Mouse (Mus musculus): ENCODE measurements around the gene Scn3b. TPM values are rescaled to one million over a fixed set of nuclear protein-coding genes. Genes with fewer than 3 reads are reported as not detected.

The Scn3b gene
- polyA plus RNA-seq, 1 experiment from 2014 or later: 4.4 TPM

DNA sequence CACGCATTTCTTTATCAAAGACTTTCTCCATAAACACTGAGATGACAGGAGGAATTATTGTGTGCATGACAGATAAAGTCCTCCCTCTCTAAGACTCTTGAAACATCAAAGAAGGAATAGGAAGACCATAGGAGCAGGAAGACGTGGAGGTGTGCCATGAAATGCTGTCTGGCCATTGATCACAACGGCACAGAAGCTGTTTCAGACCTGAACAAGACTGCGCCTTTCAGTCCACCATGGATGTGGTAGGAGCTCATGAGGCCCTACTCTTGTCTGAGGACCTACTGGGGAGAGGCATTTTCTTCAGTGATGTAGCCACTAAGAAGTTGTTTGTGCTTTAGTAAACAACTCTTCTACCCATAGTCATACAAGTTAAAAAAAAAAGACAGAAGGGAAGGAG lies 23.5 kb downstream of the Scn3b start:
- no peaks in the 10 kb centered on the region for H3K27me3 ChIP-seq (replicated peaks; ENCODE audit: control insufficient read depth, insufficient read depth, low read length)
- ATAC-seq: no peak
- 82% methylated on average over 4 of the region's 4 CpGs for WGBS
- H3K9ac ChIP-seq (ENCODE audit: low read depth, low read length): no peak overlapping the region
- H3K4me1 ChIP-seq (ENCODE audit: control insufficient read depth, insufficient read depth, low read length): no peaks in the 10 kb centered on the region
- H3K4me2 ChIP-seq (ENCODE audit: low read depth, low read length): no peak overlapping the region
- H3K4me3 ChIP-seq (ENCODE audit: low read length): no peak overlapping the region
- H3K36me3 ChIP-seq (ENCODE audit: control insufficient read depth, insufficient read depth, low read length): no peaks in the 10 kb centered on the region
- no peaks in the 10 kb centered on the region for H3K9me3 ChIP-seq (ENCODE audit: control insufficient read depth, low read length)
- H3K27ac ChIP-seq (ENCODE audit: low read length): no peak overlapping the region

DNA sequence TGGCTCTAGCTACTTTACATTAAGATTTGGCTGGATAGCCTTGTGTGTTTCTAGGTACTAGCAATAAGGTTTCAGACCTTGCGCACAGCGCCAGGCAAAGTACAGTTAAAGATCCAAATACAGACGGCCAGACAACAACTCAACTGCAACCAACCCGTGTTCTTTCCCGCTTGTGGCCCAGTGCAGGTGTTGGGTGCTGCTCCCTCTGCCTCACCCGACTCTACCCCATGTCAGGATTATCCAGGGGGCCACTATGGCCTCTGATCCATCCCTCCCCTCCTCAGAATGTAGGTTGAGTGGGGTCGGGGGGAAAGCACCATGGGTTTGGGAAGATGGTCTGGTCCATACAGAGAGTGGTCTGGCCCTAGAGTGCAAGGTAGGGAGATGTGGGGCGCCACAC lies 24.3 kb downstream of the Scn3b start:
- no peak overlapping the region for H3K4me3 ChIP-seq (ENCODE audit: low read length)
- no peaks in the 10 kb centered on the region for H3K4me1 ChIP-seq (ENCODE audit: control insufficient read depth, insufficient read depth, low read length)
- H3K4me2 ChIP-seq (ENCODE audit: low read depth, low read length): no peak overlapping the region
- no peak overlapping the region for H3K9ac ChIP-seq (ENCODE audit: low read depth, low read length)
- no peak for ATAC-seq
- H3K27me3 ChIP-seq (replicated peaks; ENCODE audit: control insufficient read depth, insufficient read depth, low read length): no peaks in the 10 kb centered on the region
- no peaks in the 10 kb centered on the region for H3K9me3 ChIP-seq (ENCODE audit: control insufficient read depth, low read length)
- 93% methylated on average over 8 of the region's 8 CpGs for WGBS
- no peak overlapping the region for H3K27ac ChIP-seq (ENCODE audit: low read length)
- H3K36me3 ChIP-seq (ENCODE audit: control insufficient read depth, insufficient read depth, low read length): no peaks in the 10 kb centered on the region

DNA sequence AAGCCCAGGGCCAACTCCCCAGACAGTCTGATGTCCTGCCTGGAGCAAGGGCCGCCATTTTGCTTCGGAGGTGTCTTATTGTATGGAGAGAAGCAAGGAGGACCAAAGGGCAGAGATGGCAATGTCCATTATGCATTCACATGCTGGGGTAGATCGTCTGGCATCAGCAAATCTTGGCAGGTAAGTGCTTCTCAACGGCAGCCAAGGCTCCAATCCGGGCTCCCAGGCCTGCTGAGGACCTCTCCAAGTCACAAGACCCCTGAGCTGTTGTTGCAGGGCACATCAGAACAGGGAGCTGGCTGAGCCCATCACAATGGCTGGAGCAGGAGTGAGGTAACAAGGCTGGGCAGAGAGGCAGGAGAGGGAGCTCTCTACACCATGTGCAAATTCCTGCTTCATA lies 24.7 kb downstream of the Scn3b start:
- no peak overlapping the region for H3K9ac ChIP-seq (ENCODE audit: low read depth, low read length)
- H3K4me2 ChIP-seq (ENCODE audit: low read depth, low read length): no peak overlapping the region
- H3K4me1 ChIP-seq (ENCODE audit: control insufficient read depth, insufficient read depth, low read length): no peaks in the 10 kb centered on the region
- H3K27ac ChIP-seq (ENCODE audit: low read length): no peak overlapping the region
- no peaks in the 10 kb centered on the region for H3K36me3 ChIP-seq (ENCODE audit: control insufficient read depth, insufficient read depth, low read length)
- 95% methylated on average over 5 of the region's 5 CpGs for WGBS
- no peaks in the 10 kb centered on the region for H3K27me3 ChIP-seq (replicated peaks; ENCODE audit: control insufficient read depth, insufficient read depth, low read length)
- H3K4me3 ChIP-seq (ENCODE audit: low read length): no peak overlapping the region
- H3K9me3 ChIP-seq (ENCODE audit: control insufficient read depth, low read length): no peaks in the 10 kb centered on the region
- no peak for ATAC-seq

DNA sequence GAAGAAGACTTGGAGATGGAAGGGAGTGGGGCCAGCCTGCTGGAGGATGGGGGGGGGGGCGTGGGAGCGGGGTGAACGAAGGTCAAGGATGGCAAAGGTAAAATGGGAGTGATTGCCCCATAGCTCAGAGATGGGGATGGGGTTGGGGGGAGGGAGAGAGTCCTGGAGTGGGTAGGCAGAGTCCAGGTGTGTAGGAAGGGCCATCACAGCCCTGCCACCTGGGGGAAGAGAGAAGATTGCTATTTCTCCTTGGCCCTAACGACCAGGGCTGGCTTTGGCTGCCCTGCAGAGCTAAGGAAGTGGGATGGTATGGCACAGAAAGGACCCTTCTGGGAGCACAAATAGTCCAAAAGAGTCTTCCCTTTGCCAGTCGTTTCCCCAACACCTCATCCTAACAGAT lies 25.2 kb downstream of the Scn3b start:
- 86% methylated on average over 5 of the region's 5 CpGs for WGBS
- H3K4me1 ChIP-seq (ENCODE audit: control insufficient read depth, insufficient read depth, low read length): no peaks in the 10 kb centered on the region
- no peak overlapping the region for H3K4me2 ChIP-seq (ENCODE audit: low read depth, low read length)
- no peaks in the 10 kb centered on the region for H3K27me3 ChIP-seq (replicated peaks; ENCODE audit: control insufficient read depth, insufficient read depth, low read length)
- H3K27ac ChIP-seq (ENCODE audit: low read length): no peak overlapping the region
- no peak overlapping the region for H3K4me3 ChIP-seq (ENCODE audit: low read length)
- H3K9me3 ChIP-seq (ENCODE audit: control insufficient read depth, low read length): no peaks in the 10 kb centered on the region
- ATAC-seq: no peak
- no peak overlapping the region for H3K9ac ChIP-seq (ENCODE audit: low read depth, low read length)
- no peaks in the 10 kb centered on the region for H3K36me3 ChIP-seq (ENCODE audit: control insufficient read depth, insufficient read depth, low read length)

DNA sequence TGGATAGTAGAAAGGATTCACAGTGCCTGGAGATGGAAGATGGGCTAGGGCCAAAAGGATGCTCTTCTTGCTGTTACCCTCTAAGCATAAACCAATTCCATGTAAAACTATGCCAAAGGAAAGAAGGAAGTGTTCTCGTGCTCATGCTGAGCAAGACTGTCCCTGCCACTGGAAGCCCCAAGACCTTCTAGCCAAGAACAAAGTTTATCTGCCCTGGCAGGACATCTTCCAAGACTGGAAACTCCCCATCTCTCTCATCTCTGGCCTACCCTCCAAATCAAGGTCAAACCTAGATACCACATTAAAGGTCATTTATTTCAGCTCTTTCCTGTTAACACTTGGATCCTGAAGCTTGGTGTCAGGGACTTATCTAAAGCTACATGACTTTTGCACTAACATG lies 25.8 kb downstream of the Scn3b start:
- Histone ChIP-seq H3K27ac (ENCODE audit: low read length) (no peak overlapping the region), H3K4me3 (ENCODE audit: low read length) (no peak overlapping the region), H3K9ac (ENCODE audit: low read depth, low read length) (no peak overlapping the region), H3K9me3 (ENCODE audit: control insufficient read depth, low read length) (no peaks in the 10 kb centered on the region), H3K27me3 (replicated peaks; ENCODE audit: control insufficient read depth, insufficient read depth, low read length) (no peaks in the 10 kb centered on the region), H3K4me2 (ENCODE audit: low read depth, low read length) (no peak overlapping the region), H3K36me3 (ENCODE audit: control insufficient read depth, insufficient read depth, low read length) (no peaks in the 10 kb centered on the region), H3K4me1 (ENCODE audit: control insufficient read depth, insufficient read depth, low read length) (no peaks in the 10 kb centered on the region)
- ATAC-seq: no peak
- WGBS: 93% methylated on average over 1 of the region's 1 CpGs

DNA sequence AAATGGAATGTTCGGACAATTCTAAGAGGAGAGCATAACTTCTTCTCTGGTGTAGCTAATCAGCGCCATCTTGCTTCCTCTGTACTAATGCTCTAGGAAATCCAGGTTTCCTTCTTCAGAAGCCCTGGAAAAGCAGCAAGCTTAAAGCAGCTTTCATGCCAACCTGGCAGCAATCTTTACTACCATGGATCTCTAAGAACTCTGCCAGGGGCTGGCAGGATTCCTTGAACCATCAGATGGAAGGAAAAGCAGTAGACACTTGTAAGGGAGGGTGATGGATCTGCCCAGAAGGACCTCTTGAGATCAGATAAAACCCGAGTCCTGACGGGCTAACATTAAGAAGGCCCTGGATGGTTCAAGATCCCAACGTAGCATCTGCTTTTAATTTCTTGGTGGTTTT lies 27.2 kb downstream of the Scn3b start:
- Histone ChIP-seq H3K4me3 (ENCODE audit: low read length) (no peak overlapping the region), H3K4me2 (ENCODE audit: low read depth, low read length) (no peak overlapping the region), H3K9me3 (ENCODE audit: control insufficient read depth, low read length) (no peaks in the 10 kb centered on the region), H3K9ac (ENCODE audit: low read depth, low read length) (no peak overlapping the region), H3K27ac (ENCODE audit: low read length) (no peak overlapping the region), H3K4me1 (ENCODE audit: control insufficient read depth, insufficient read depth, low read length) (no peaks in the 10 kb centered on the region), H3K36me3 (ENCODE audit: control insufficient read depth, insufficient read depth, low read length) (no peaks in the 10 kb centered on the region), H3K27me3 (replicated peaks; ENCODE audit: control insufficient read depth, insufficient read depth, low read length) (no peaks in the 10 kb centered on the region)
- 94% methylated on average over 5 of the region's 5 CpGs for WGBS
- ATAC-seq: no peak

DNA sequence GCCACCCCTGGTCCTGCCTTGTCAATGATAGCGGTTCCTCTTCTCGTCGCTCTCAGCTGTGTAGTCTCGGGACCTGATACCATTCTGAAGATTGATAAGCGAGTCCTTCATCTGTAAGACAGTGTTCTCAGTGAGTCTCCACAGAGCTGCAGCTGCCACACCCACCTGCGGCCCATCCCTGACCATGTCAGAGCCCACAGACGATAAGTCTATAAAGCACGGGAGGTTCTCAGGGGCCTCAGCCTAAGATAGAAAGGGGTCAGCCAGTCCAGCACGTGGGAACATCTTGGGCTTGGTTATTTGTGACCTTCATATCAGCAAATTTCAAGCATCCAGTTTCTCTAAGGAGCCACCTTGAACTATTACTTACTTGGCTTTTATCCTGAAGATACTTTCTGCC lies 29.0 kb downstream of the Scn3b start:
- H3K27ac ChIP-seq (ENCODE audit: low read length): no peak overlapping the region
- ATAC-seq: no peak
- no peak overlapping the region for H3K4me3 ChIP-seq (ENCODE audit: low read length)
- H3K9ac ChIP-seq (ENCODE audit: low read depth, low read length): no peak overlapping the region
- no peaks in the 10 kb centered on the region for H3K27me3 ChIP-seq (replicated peaks; ENCODE audit: control insufficient read depth, insufficient read depth, low read length)
- H3K4me2 ChIP-seq (ENCODE audit: low read depth, low read length): no peak overlapping the region
- H3K9me3 ChIP-seq (ENCODE audit: control insufficient read depth, low read length): no peaks in the 10 kb centered on the region
- no peaks in the 10 kb centered on the region for H3K36me3 ChIP-seq (ENCODE audit: control insufficient read depth, insufficient read depth, low read length)
- WGBS: 81% methylated on average over 9 of the region's 9 CpGs
- no peaks in the 10 kb centered on the region for H3K4me1 ChIP-seq (ENCODE audit: control insufficient read depth, insufficient read depth, low read length)

DNA sequence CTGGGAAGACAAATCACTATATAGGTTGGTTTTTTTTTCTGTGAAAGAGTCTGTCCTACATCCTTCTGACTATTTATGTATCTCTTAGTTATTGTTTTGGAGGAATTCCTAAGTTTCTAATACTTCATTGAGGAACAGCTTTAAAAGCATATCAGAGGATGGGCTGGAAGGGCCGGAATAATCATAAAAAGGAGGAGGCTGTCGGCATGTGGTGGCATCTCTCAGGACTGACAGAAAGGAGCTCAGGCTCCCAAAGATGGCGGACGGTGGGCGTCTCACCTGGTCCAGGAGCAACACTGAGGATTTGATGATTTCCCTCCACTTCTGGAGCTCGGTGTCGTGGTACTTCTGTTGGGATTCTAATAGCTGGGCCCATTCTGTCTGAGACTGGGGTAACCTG lies 30.3 kb downstream of the Scn3b start:
- Histone ChIP-seq H3K36me3 (ENCODE audit: control insufficient read depth, insufficient read depth, low read length) (peaks cover 4% of the 10 kb centered on the region; the same call in 1 of the 2 replicates), H3K27me3 (replicated peaks; ENCODE audit: control insufficient read depth, insufficient read depth, low read length) (no peaks in the 10 kb centered on the region), H3K4me2 (ENCODE audit: low read depth, low read length) (no peak overlapping the region), H3K9ac (ENCODE audit: low read depth, low read length) (no peak overlapping the region), H3K4me1 (ENCODE audit: control insufficient read depth, insufficient read depth, low read length) (no peaks in the 10 kb centered on the region), H3K4me3 (ENCODE audit: low read length) (no peak overlapping the region), H3K9me3 (ENCODE audit: control insufficient read depth, low read length) (no peaks in the 10 kb centered on the region), H3K27ac (ENCODE audit: low read length) (no peak overlapping the region)
- WGBS: 96% methylated on average over 7 of the region's 7 CpGs
- no peak for ATAC-seq

DNA sequence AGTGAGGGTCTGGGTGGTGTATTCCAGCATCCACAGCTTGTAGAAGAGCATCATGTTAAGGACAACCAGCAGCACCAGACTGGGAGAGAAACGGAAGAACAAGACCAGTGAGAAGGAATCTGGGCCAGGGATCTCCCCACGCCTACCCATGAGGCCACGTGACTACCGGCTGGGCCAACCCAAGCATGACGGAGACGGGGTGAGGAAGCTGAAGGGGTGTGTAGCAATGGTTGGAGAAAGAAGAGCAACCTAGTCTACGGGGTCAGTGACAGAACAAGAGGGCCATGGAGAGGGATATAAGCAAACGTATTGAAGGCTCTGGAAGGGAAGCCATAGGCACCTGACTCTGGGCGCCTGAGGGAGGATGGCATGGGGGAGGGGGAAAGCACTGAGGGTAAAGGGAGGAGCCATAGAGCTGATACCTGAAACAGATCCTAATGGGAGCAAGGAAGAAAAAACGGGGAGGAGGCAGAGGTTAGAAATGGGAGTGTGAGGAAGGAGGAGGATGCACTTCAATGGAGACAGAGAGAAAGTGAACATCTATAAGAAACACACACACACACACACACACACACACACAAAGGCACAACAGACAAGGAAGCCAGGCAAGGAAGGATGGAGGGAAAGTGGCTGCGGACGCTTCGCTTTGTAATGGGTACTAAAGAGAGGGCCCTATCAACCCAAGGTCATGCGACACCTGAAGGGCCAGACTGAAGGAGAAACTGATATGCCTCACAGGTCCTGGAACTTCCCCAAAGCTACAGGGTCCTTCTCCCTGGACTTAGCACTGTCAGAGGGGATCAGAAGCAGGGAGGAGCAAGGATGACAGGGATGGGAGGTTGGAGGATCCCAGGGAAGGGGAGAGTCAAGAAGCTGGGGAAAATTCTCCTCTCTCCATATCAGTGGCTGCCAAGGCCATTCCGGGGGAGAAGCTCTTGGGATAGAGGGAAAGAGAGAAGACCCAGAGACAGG lies 31.3 kb downstream of the Scn3b start:
- no peak overlapping the region for H3K4me3 ChIP-seq (ENCODE audit: low read length)
- H3K36me3 ChIP-seq (ENCODE audit: control insufficient read depth, insufficient read depth, low read length): peaks cover 4% of the 10 kb centered on the region; the same call in 1 of the 2 replicates
- H3K27me3 ChIP-seq (replicated peaks; ENCODE audit: control insufficient read depth, insufficient read depth, low read length): no peaks in the 10 kb centered on the region
- ATAC-seq: no peak
- H3K27ac ChIP-seq (ENCODE audit: low read length): no peak overlapping the region
- no peak overlapping the region for H3K9ac ChIP-seq (ENCODE audit: low read depth, low read length)
- H3K4me2 ChIP-seq (ENCODE audit: low read depth, low read length): no peak overlapping the region
- no peaks in the 10 kb centered on the region for H3K4me1 ChIP-seq (ENCODE audit: control insufficient read depth, insufficient read depth, low read length)
- no peaks in the 10 kb centered on the region for H3K9me3 ChIP-seq (ENCODE audit: control insufficient read depth, low read length)
- 92% methylated on average over 15 of the region's 15 CpGs for WGBS
